Mouse (Mus musculus) midbrain, embryonic 15.5 days (tissue): Measurements from ENCODE around the gene Bzw2. TPM values are rescaled to one million over a fixed set of nuclear protein-coding genes. Genes with fewer than 3 reads are reported as not detected.
"Not testable (repeated sequence)": the region's sequence is repeated elsewhere in the genome, so short reads cannot be mapped to it uniquely, and the experiment has no call there.

ENCODE experiments used
- ATAC-seq: fragments of 200-750 bp; cut with Nextera tagmentation; replicated peaks from 2 replicates; pipeline ENCODE4 v1.8.0; 2017; ENCODE audit warnings: moderate TSS enrichment
- H3K27ac ChIP-seq: fragments of 300-500 bp; sonication (generic); 2 replicates; pipeline ENCODE4 v1.5.1; 2015; ENCODE audit warnings: mild to moderate bottlenecking, inconsistent platforms
- H3K27me3 ChIP-seq: fragments of 300-500 bp; sonication (generic); replicated peaks from 2 replicates; pipeline ENCODE4 v1.6.1; 2015; ENCODE audit warnings: inconsistent platforms
- H3K36me3 ChIP-seq: fragments of 300-500 bp; sonication (generic); replicated peaks from 2 replicates; pipeline ENCODE4 v1.6.1; 2015; ENCODE audit warnings: inconsistent platforms
- H3K4me1 ChIP-seq: fragments of 300-500 bp; sonication (generic); 2 replicates; pipeline ENCODE4 v1.6.1; 2015; ENCODE audit warnings: inconsistent platforms
- H3K4me2 ChIP-seq: fragments of 300-500 bp; sonication (generic); 2 replicates; pipeline ENCODE4 v1.6.1; 2015; ENCODE audit warnings: inconsistent platforms, mild to moderate bottlenecking, moderate library complexity
- H3K4me3 ChIP-seq: fragments of 300-500 bp; sonication (generic); 2 replicates; pipeline ENCODE4 v1.5.1; 2015; ENCODE audit warnings: mild to moderate bottlenecking, inconsistent platforms
- H3K9ac ChIP-seq: fragments of 300-500 bp; sonication (generic); 2 replicates; pipeline ENCODE4 v1.6.1; 2015; ENCODE audit warnings: mild to moderate bottlenecking, inconsistent platforms
- H3K9me3 ChIP-seq: fragments of 300-500 bp; sonication (generic); 2 replicates; pipeline ENCODE4 v1.6.1; 2016; ENCODE audit warnings: inconsistent platforms
- WGBS: fragments of 180-500 bp; shearing (Covaris S2); methylation state at CpG from one replicate; pipeline ENCODE4 v1.1.7; 2015; ENCODE audit warnings: mixed read lengths; 5-methylcytosine and 5-hydroxymethylcytosine counted together
- polyA plus RNA-seq: library from polyadenylated mRNA; unstranded; fragments of >200 nt; fragmentation: Nextera tagmentation; extraction: Ambion mirVana; gene quantifications from 2 replicates; pipeline ENCODE4 v1.2.1, GENCODE M21; 2015

The Bzw2 gene
- 373 and 395 TPM in 2 replicates for polyA plus RNA-seq

DNA sequence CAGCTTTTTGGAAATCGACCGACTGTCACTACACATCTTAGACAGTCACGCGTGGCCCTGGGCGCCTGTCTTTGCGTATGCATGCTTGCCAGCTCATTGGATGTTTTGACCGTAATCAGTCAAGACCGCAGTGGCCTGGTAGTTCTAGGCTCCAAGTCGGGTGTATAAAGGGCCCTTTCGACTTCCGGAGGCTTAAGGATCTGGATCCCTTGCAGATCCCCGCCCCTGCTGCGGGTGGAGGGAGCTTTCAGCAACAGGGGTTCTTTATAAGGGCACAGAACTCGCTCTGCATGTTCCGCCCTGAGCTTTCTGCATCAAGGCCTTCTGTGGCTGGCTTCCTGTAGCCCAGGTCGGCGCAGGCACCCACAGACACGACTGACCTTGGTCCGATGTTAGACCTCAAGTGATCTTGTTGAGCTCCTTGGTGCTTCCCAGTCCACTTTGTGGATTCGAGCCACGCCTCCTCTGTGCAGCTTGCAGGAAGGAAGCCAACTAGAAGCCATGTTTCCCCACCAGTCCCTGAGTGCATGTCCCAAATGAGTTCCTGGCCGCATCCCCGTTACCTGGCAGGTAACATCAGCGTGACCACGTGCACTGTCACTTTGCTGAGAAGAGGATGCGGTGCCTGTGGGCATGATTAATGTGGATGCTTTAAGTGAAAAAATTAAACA is at the start of gene Bzw2:
Gene Bzw2 (minus strand): TSS at position 443 of the 671 bp plus-strand sequence.
- Histone ChIP-seq H3K4me1 (peaks cover 29% of the 10 kb centered on the region), H3K27ac (peak within 1 kb of the TSS; percentile 92), H3K4me3 (peak within 1 kb of the TSS; percentile 73), H3K27me3 (no peaks in the 10 kb centered on the region), H3K36me3 (0 out of 2 replicates have a peak, but pooled peaks cover 2% of the 10 kb centered on the region), H3K9ac (peak within 1 kb of the TSS; percentile 84), H3K4me2 (peak within 1 kb of the TSS; percentile 63), H3K9me3 (no peaks in the 10 kb centered on the region)
- peak; percentile 31 for ATAC-seq
- WGBS = 2% methylated on average over 26 of the region's 26 CpGs

DNA sequence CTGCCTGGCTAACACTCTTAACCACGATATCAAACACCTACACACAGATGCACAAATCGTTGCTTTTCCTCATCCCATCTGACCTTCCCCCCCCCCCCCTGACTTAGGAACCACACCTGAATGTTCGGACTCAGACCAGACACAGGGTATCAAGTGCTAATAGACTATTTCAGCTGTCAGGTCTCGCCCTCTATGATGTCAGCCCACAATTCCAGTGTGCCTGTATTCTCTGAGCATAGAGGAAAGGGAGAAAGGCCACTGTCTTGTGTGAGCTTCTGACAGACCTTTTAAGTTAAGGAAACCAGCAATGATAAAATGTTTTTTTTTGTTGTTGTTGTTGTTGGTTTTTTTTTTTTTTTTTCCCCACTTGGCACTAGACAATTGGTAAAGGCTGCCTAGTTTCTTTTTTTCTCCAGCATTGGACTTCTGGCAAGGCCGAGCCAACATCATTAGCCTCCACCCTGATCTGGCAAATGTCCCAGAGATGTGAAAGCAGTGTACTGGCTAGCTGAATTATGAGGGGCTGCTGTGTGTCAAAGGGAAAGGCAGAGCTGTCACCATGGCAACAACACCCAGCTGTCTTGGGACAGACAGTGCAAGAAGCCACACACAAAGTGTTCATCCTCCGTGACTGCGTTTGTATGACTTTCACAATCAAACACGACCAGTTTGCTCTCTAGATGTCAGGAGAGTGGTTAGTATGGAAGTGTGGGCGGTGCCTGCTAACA is 49.4 kb upstream of the Bzw2 start:
- no peaks in the 10 kb centered on the region for H3K36me3 ChIP-seq
- peak overlapping the region; percentile 15; the same call in 1 of the 2 replicates for H3K4me3 ChIP-seq
- 33% methylated on average over 9 of the region's 9 CpGs for WGBS
- peak overlapping the region; percentile 32 for H3K4me2 ChIP-seq
- H3K27me3 ChIP-seq = no peaks in the 10 kb centered on the region
- no peaks in the 10 kb centered on the region for H3K9me3 ChIP-seq
- ATAC-seq = peak; percentile 96
- H3K4me1 ChIP-seq = peaks cover 14% of the 10 kb centered on the region
- H3K27ac ChIP-seq = peak overlapping the region; percentile 65
- H3K9ac ChIP-seq = 0 out of 2 replicates have a peak overlapping the region, but pooled peaks have one; percentile 1

DNA sequence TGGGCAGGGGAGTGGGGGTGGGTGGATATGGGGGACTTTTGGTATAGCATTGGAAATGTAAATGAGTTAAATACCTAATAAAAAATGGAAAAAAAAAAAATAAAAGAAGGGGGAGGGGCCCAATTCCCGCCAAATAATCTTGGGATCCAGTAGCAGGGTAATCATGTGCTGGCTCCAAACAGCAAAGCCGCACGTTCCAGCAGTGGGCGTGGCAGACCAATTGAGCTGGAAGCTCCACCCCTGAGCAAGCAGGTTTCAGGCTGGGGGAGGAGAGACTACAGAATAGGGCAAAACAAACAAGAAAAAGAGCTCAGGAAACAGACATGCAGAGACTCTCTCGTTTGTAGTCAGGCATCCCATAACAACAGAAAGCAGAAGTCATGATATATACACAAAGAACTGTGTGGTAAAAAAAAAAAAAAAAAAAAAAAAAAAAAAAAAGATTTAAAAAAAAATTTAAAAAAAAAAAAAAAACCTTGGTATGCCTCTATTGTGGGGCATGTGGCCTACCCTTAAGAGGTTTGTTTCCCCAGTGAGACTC is 47.8 kb upstream of the Bzw2 start:
- H3K27ac ChIP-seq, H3K4me3 ChIP-seq, H3K36me3 ChIP-seq, H3K27me3 ChIP-seq, ATAC-seq, H3K4me2 ChIP-seq, H3K9me3 ChIP-seq, H3K9ac ChIP-seq: not testable (repeated sequence)
- WGBS = 53% methylated on average over 5 of the region's 5 CpGs
- H3K4me1 ChIP-seq = peaks cover 14% of the 10 kb centered on the region

DNA sequence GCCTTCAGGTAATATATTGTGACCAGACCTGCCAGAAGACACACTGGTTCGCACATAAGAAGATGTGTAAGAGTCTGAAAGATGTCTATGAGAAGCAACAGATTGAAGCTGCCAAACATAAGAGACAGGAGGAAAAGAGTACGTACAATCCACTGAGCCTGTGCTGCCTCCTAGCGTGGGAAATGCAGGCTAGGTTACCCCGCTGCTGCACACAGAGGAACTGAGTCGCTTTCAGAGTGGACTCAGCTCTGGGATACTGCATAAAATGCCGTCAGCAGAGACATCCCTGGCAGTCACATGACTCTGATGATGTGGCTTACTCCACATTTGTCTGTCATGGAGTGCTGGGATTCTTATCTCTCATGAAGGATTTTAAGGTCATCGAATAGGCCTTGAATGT is 37.1 kb upstream of the Bzw2 start:
- no peak overlapping the region for H3K4me2 ChIP-seq
- H3K9me3 ChIP-seq = peaks cover 19% of the 10 kb centered on the region
- 94% methylated on average over 7 of the region's 7 CpGs for WGBS
- no peak overlapping the region for H3K4me3 ChIP-seq
- no peaks in the 10 kb centered on the region for H3K4me1 ChIP-seq
- H3K27ac ChIP-seq = no peak overlapping the region
- H3K36me3 ChIP-seq = peaks cover 52% of the 10 kb centered on the region
- H3K9ac ChIP-seq = no peak overlapping the region
- no peak for ATAC-seq
- H3K27me3 ChIP-seq = no peaks in the 10 kb centered on the region

DNA sequence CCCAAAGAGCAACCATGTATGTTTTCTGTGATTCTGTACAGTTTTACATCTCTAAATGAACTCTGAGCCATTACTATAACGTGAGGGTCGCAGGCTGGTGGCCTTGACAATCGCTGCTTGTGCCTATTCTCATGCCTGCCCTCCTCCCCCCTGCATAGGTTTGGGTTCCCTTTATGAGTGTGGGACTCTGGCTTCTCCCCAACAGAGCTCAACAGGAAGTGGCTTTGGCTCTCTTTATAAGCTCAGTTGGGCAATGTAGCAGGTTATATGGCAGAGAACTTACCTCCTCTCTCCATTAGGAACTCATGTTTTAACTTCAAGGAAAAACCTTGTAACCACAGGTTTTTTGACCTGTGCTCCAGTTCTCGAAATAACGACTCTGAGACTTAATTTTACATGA is 32.5 kb upstream of the Bzw2 start:
- no peak overlapping the region for H3K4me3 ChIP-seq
- WGBS = 94% methylated on average over 5 of the region's 5 CpGs
- H3K9me3 ChIP-seq = no peaks in the 10 kb centered on the region
- H3K4me1 ChIP-seq = no peaks in the 10 kb centered on the region
- no peaks in the 10 kb centered on the region for H3K27me3 ChIP-seq
- no peak for ATAC-seq
- peaks cover 39% of the 10 kb centered on the region for H3K36me3 ChIP-seq
- H3K4me2 ChIP-seq = no peak overlapping the region
- no peak overlapping the region for H3K9ac ChIP-seq
- no peak overlapping the region for H3K27ac ChIP-seq

DNA sequence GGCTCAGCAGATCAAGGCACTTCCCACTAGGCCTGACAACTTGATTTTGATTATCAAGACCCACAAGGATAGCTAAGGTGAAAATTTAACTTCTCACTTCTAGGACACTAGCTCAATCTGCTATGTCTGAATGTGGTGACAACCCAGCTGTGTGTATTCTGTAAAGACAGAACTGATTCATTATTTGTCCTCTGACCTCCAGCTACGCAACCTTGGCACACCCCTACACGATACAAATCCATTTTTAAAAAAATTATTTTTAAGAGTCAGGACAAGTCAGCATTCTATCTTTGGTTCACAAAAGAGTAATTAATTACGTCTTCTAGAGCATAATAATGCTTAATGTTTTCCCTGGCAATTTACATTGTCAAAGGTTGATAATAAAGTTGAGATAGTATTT is 31.7 kb upstream of the Bzw2 start:
- Histone ChIP-seq H3K9ac (no peak overlapping the region), H3K36me3 (peaks cover 32% of the 10 kb centered on the region), H3K4me1 (no peaks in the 10 kb centered on the region), H3K9me3 (no peaks in the 10 kb centered on the region), H3K4me2 (no peak overlapping the region), H3K4me3 (no peak overlapping the region), H3K27me3 (no peaks in the 10 kb centered on the region), H3K27ac (no peak overlapping the region)
- no peak for ATAC-seq
- 97% methylated on average over 3 of the region's 3 CpGs for WGBS

DNA sequence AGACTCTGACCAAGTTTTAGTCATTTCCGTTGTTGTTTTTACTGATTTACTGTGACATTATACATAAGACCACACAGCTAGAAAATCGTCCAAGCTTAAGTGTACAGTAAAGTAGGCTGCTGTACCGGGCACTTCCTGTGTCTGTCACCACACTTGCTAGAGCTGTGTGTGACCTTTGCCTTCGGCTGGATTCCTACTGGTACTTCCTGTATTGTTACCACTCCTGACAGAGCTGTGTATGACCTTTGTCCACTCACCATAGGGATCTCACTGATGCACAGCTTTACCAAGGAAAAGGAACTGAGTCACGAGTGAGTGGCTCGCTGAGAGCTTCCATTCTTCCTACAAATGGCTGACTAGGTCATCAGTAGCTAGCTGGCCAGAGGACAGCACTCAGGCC is 29.2 kb upstream of the Bzw2 start:
- Histone ChIP-seq H3K4me3 (no peak overlapping the region), H3K36me3 (peaks cover 33% of the 10 kb centered on the region), H3K4me2 (no peak overlapping the region), H3K4me1 (no peaks in the 10 kb centered on the region), H3K27me3 (no peaks in the 10 kb centered on the region), H3K9me3 (no peaks in the 10 kb centered on the region), H3K27ac (no peak overlapping the region), H3K9ac (no peak overlapping the region)
- whole genome bisulfite sequencing = 82% methylated on average over 6 of the region's 6 CpGs
- no peak for ATAC-seq

DNA sequence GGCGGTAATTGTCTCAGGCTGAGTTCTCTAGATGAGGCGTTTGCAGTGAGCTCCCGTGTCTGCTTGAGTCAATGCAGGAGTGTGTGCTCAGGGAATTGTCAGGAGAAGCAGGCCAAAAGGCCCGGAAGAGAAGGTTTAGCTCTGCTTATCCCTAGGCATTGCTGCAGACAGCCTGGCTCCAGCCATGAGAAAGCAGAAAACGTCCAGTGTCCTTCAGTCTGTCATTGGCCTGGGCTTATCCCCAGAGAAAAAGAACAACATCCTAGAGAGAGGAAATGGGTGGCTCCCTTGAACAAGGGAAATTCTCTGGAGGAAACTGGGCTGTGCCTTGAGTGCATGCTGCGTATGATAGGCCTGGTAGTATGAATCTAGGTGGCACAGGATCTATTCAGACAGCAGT is 24.7 kb upstream of the Bzw2 start:
- 86% methylated on average over 6 of the region's 6 CpGs for WGBS
- H3K36me3 ChIP-seq = peaks cover 18% of the 10 kb centered on the region

DNA sequence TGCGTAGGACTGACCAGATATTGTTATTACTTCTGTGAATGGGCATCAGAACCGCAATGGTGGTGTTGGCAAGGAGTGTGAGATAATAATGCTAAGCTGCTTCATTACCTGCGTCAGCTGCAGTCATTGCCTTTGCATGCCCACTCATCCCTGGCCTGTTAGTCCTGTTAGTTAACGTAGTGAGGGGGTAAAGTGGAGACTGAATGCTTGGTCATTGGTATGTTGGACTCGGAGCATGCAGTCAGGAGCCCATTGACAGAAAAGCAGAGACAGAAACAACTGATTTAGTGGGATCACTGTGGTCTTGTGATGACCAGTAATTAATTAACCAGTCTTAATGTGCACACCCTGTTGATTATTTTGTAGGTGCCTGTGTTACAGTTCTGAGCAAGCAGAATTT is 19.3 kb upstream of the Bzw2 start:
- Histone ChIP-seq H3K9ac (no peak overlapping the region), H3K4me2 (no peak overlapping the region), H3K27ac (no peak overlapping the region), H3K27me3 (no peaks in the 10 kb centered on the region), H3K36me3 (peaks cover 23% of the 10 kb centered on the region), H3K4me1 (no peaks in the 10 kb centered on the region), H3K9me3 (no peaks in the 10 kb centered on the region), H3K4me3 (no peak overlapping the region)
- ATAC-seq = no peak
- 93% methylated on average over 5 of the region's 5 CpGs for WGBS

More for the DNA sequence above, 24.7 kb upstream of the Bzw2 start:
- no peak for ATAC-seq
- no peak overlapping the region for H3K4me2 ChIP-seq
- no peaks in the 10 kb centered on the region for H3K27me3 ChIP-seq
- H3K9me3 ChIP-seq = no peaks in the 10 kb centered on the region
- no peak overlapping the region for H3K27ac ChIP-seq
- H3K9ac ChIP-seq = no peak overlapping the region
- H3K4me1 ChIP-seq = no peaks in the 10 kb centered on the region
- H3K4me3 ChIP-seq = no peak overlapping the region

DNA sequence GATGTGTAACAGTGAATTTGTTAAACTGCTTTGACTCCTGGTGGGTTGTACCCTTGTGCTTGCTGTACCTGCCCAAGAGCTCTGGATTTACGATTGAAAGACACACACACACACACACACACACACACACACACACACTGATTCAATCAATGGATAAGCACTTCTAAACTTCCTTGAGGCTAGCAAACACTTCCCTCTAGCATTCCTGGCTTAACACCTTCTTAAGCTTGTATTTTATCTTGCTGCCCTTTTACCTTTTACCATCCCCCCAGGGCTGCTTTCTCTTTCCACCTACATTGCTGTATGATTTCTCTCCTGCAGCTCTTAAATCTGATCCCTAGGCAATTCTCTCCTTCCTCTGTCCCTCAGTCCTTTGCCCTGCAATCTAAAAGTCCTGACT is 7.4 kb upstream of the Bzw2 start:
- 30% methylated on average over 1 of the region's 1 CpGs for WGBS
- Histone ChIP-seq H3K4me1 (0 out of 2 replicates have a peak, but pooled peaks cover 3% of the 10 kb centered on the region), H3K4me2 (no peak overlapping the region), H3K9ac (no peak overlapping the region), H3K36me3 (0 out of 2 replicates have a peak, but pooled peaks cover 2% of the 10 kb centered on the region), H3K9me3 (no peaks in the 10 kb centered on the region), H3K4me3 (no peak overlapping the region), H3K27ac (no peak overlapping the region), H3K27me3 (no peaks in the 10 kb centered on the region)
- ATAC-seq = no peak

DNA sequence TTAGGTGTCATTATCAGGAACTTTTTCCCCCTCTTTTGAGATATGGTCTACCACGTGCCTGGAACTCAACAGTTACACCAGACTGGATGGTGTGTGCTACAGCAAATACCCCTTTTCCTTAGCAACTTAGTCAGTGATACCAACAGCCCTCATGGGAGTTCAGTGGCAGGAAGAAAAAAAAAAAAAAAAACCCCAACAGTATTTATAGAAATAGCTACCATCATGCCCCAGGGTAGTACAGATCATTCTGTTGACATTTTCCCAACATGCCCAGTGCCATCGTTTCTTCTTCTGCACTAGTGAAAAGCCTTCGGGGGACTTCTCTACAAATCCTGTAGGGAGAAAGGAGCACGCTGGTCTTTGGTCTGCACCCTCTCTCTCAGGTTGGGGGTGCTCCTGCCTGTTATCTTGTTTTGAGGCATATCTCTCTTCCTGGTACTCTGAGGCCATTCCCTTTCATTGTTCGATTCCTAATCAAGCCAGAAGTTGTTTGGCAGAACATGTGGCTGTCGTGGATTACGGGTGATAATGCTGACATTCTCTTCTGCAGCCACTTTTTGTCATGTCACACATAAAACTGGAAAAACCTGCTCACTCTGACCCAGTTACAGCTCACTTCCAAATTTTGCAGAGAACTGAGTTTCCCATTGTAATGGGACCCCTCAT is 6.4 kb upstream of the Bzw2 start:
- Histone ChIP-seq H3K9ac (no peak overlapping the region), H3K4me3 (no peak overlapping the region), H3K27ac (no peak overlapping the region), H3K4me2 (no peak overlapping the region), H3K36me3 (0 out of 2 replicates have a peak, but pooled peaks cover 2% of the 10 kb centered on the region), H3K9me3 (no peaks in the 10 kb centered on the region), H3K27me3 (no peaks in the 10 kb centered on the region), H3K4me1 (peaks cover 4% of the 10 kb centered on the region; the same call in 1 of the 2 replicates)
- no peak for ATAC-seq
- 88% methylated on average over 7 of the region's 7 CpGs for WGBS

DNA sequence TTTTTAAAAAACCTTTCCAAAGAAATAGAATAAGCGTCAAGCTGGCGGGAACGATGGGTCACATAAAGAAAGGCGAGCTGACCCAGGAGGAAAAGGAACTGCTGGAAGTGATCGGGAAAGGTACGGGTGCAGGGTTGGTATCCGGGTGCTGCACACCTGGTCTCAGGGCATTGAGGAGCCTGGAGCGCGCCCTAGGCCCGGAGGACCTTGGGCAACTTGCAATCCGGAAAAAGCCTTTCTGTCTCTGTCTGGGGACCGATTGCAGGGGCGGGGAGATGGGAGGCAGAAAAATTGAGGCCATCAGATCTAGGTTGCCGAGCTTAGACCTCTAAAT is 609 bp downstream of the Bzw2 start:
- ATAC-seq = peak; percentile 48
- Histone ChIP-seq H3K27me3 (no peaks in the 10 kb centered on the region), H3K4me2 (peak overlapping the region; percentile 63), H3K27ac (peak overlapping the region; percentile 92), H3K9me3 (no peaks in the 10 kb centered on the region), H3K4me1 (peaks cover 29% of the 10 kb centered on the region), H3K4me3 (peak overlapping the region; percentile 73), H3K9ac (peak overlapping the region; percentile 84), H3K36me3 (no peaks in the 10 kb centered on the region)
- WGBS = under 1% methylated on average over 14 of the region's 14 CpGs
